Mouse (Mus musculus) adrenal gland, adult 2 months (tissue): Measurements from ENCODE around the gene Zfp668. TPM values are rescaled to one million over a fixed set of nuclear protein-coding genes. Genes with fewer than 3 reads are reported as not detected.

Experiments
- polyA plus RNA-seq: library from polyadenylated mRNA; depleted of rRNA; stranded (reverse); fragments of >200 nt; gene quantifications from 2 replicates; pipeline ENCODE4 v1.2.3, GENCODE M21; 2012; rRNA removed
- total RNA-seq, 2 experiments: library from RNA; stranded (reverse); gene quantifications; 2 replicates each; pipeline ENCODE4 v1.2.3; 2021

The Zfp668 gene
- total and polyA plus RNA-seq, 3 experiments: 7.2 to 10.3 (median 9.7) TPM

Other genes starting within 250 kb of the Zfp668 start
- gene Bcl7c, start 167.9 kb downstream of the Zfp668 start, total RNA-seq: 10 to 100 TPM; 70.9 to 86.0 TPM
- gene Bcl7c, start 167.9 kb downstream of the Zfp668 start, polyA plus RNA-seq: 70.5 and 78.0 TPM in 2 replicates
- gene Ctf1, start 164.1 kb downstream of the Zfp668 start, total RNA-seq: 1 to 10 TPM; 3.3 to 3.7 TPM
- 18.9 and 22.1 TPM in 2 replicates for gene Ctf1, start 164.1 kb downstream of the Zfp668 start, polyA plus RNA-seq
- gene Ctf2, start 144.7 kb downstream of the Zfp668 start, total RNA-seq: not detected
- gene Ctf2, start 144.7 kb downstream of the Zfp668 start, polyA plus RNA-seq: not detected in 2 replicates
- gene Fbxl19, start 132.3 kb downstream of the Zfp668 start, total RNA-seq: 10 to 100 TPM in 1 of 2 experiments, 1 to 10 TPM in 1; 9.5 to 11.6 TPM
- 34.5 and 42.6 TPM in 2 replicates for gene Fbxl19, start 132.3 kb downstream of the Zfp668 start, polyA plus RNA-seq
- 10 to 100 TPM; 28.3 to 32.8 TPM for gene Orai3, start 107.0 kb downstream of the Zfp668 start, total RNA-seq
- gene Orai3, start 107.0 kb downstream of the Zfp668 start, polyA plus RNA-seq: 90.6 and 94.8 TPM in 2 replicates
- gene Setd1a, start 100.2 kb downstream of the Zfp668 start, total RNA-seq: 10 to 100 TPM; 36.0 to 42.6 TPM
- gene Setd1a, start 100.2 kb downstream of the Zfp668 start, polyA plus RNA-seq: 12.6 and 15.9 TPM in 2 replicates
- 1 to 10 TPM; 2.2 to 4.6 TPM for gene Gm49388, start 91.2 kb downstream of the Zfp668 start, total RNA-seq
- gene Gm49388, start 91.2 kb downstream of the Zfp668 start, polyA plus RNA-seq: not detected in 2 replicates
- gene Hsd3b7, start 76.2 kb downstream of the Zfp668 start, total RNA-seq: 10 to 100 TPM; 45.5 to 46.2 TPM
- 83.9 and 86.5 TPM in 2 replicates for gene Hsd3b7, start 76.2 kb downstream of the Zfp668 start, polyA plus RNA-seq
- gene Stx4a, start 52.5 kb downstream of the Zfp668 start, total RNA-seq: 100 to 1,000 TPM in 1 of 2 experiments, 10 to 100 TPM in 1; 79.6 to 102 TPM
- gene Stx4a, start 52.5 kb downstream of the Zfp668 start, polyA plus RNA-seq: 52.2 and 54.0 TPM in 2 replicates
- gene Stx1b, start 52.3 kb downstream of the Zfp668 start, total RNA-seq: 1 to 10 TPM; 5.0 to 6.9 TPM
- gene Stx1b, start 52.3 kb downstream of the Zfp668 start, polyA plus RNA-seq: 8.5 and 11.4 TPM in 2 replicates
- 10 to 100 TPM; 28.9 to 33.1 TPM for gene Zfp646, start 607 bp downstream of the Zfp668 start, total RNA-seq
- 14.1 and 15.9 TPM in 2 replicates for gene Zfp646, start 607 bp downstream of the Zfp668 start, polyA plus RNA-seq
- gene Prss53, start 14.1 kb upstream of the Zfp668 start, total RNA-seq: 1 to 10 TPM; 1.0 to 1.2 TPM
- 3.0 and 4.5 TPM in 2 replicates for gene Prss53, start 14.1 kb upstream of the Zfp668 start, polyA plus RNA-seq
- gene Gm21974, start 18.6 kb upstream of the Zfp668 start, total RNA-seq: not detected
- gene Gm21974, start 18.6 kb upstream of the Zfp668 start, polyA plus RNA-seq: not detected in 2 replicates
- 10 to 100 TPM; 62.7 to 85.5 TPM for gene Vkorc1, start 18.8 kb upstream of the Zfp668 start, total RNA-seq
- gene Vkorc1, start 18.8 kb upstream of the Zfp668 start, polyA plus RNA-seq: 152 and 201 TPM in 2 replicates
- 100 to 1,000 TPM; 122 to 138 TPM for gene Bckdk, start 27.3 kb upstream of the Zfp668 start, total RNA-seq
- 164 and 166 TPM in 2 replicates for gene Bckdk, start 27.3 kb upstream of the Zfp668 start, polyA plus RNA-seq
- gene Kat8, start 35.7 kb upstream of the Zfp668 start, total RNA-seq: 10 to 100 TPM; 24.6 to 27.1 TPM
- gene Kat8, start 35.7 kb upstream of the Zfp668 start, polyA plus RNA-seq: 10.6 and 10.9 TPM in 2 replicates
- under 1 TPM in 1 of 2 experiments, not detected in 1; 0.24 TPM for gene Prss8, start 53.3 kb upstream of the Zfp668 start, total RNA-seq
- 0.07 and 0.38 TPM in 2 replicates for gene Prss8, start 53.3 kb upstream of the Zfp668 start, polyA plus RNA-seq
- gene Prss36, start 69.9 kb upstream of the Zfp668 start, total RNA-seq: 1 to 10 TPM; 8.2 to 9.4 TPM
- 24.8 and 27.8 TPM in 2 replicates for gene Prss36, start 69.9 kb upstream of the Zfp668 start, polyA plus RNA-seq
- 100 to 1,000 TPM; 176 to 229 TPM for gene Fus, start 90.6 kb upstream of the Zfp668 start, total RNA-seq
- gene Fus, start 90.6 kb upstream of the Zfp668 start, polyA plus RNA-seq: 139 and 145 TPM in 2 replicates
- 1 to 10 TPM; 2.3 to 3.7 TPM for gene Pycard, start 117.0 kb upstream of the Zfp668 start, total RNA-seq
- 4.4 and 8.1 TPM in 2 replicates for gene Pycard, start 117.0 kb upstream of the Zfp668 start, polyA plus RNA-seq
- gene Trim72, start 127.1 kb upstream of the Zfp668 start, total RNA-seq: under 1 TPM in 1 of 2 experiments, not detected in 1; 0.17 TPM
- 0.16 and 0.29 TPM in 2 replicates for gene Trim72, start 127.1 kb upstream of the Zfp668 start, polyA plus RNA-seq
- gene Itgam, start 185.8 kb upstream of the Zfp668 start, total RNA-seq: 1 to 10 TPM; 5.5 to 9.1 TPM
- gene Itgam, start 185.8 kb upstream of the Zfp668 start, polyA plus RNA-seq: 2.0 and 2.2 TPM in 2 replicates
- gene Gm49368, start 185.9 kb upstream of the Zfp668 start, total RNA-seq: not detected
- gene Gm49368, start 185.9 kb upstream of the Zfp668 start, polyA plus RNA-seq: not detected in 2 replicates